Mouse (Mus musculus) midbrain, embryonic 11.5 days (tissue): Measurements from ENCODE around the gene Erbb3. TPM values are rescaled to one million over a fixed set of nuclear protein-coding genes. Genes with fewer than 3 reads are reported as not detected.

Experiments
- ATAC-seq: fragments of 200-750 bp; cut with Nextera tagmentation; 2 replicates; pipeline ENCODE4 v1.8.0; 2017; ENCODE audit warnings: moderate TSS enrichment, moderate library complexity; ENCODE audit not compliant: low FRiP score
- DNase-seq: peaks from one replicate; pipeline ENCODE4 v3.0.0; 2015; ENCODE audit warnings: low spot score; ENCODE audit errors: missing footprints
- H3K27ac ChIP-seq: fragments of 300-500 bp; sonication (generic); 2 replicates; pipeline ENCODE4 v1.5.1; 2014; ENCODE audit warnings: low read depth, low read length
- H3K27me3 ChIP-seq: fragments of 300-500 bp; sonication (generic); 2 replicates; pipeline ENCODE4 v1.6.1; 2014; ENCODE audit warnings: mild to moderate bottlenecking, low read length, moderate library complexity, mixed read lengths; ENCODE audit not compliant: control insufficient read depth, insufficient read depth
- H3K36me3 ChIP-seq: fragments of 300-500 bp; sonication (generic); 2 replicates; pipeline ENCODE4 v1.6.1; 2014; ENCODE audit warnings: mild to moderate bottlenecking, low read length, moderate library complexity, mixed read lengths; ENCODE audit not compliant: control insufficient read depth, insufficient read depth
- H3K4me1 ChIP-seq: fragments of 300-500 bp; sonication (generic); 2 replicates; pipeline ENCODE4 v1.6.1; 2014; ENCODE audit warnings: low read length; ENCODE audit not compliant: control insufficient read depth, insufficient read depth
- H3K4me2 ChIP-seq: fragments of 300-500 bp; sonication (generic); 2 replicates; pipeline ENCODE4 v1.6.1; 2014; ENCODE audit warnings: mild to moderate bottlenecking, moderate library complexity
- H3K4me3 ChIP-seq: fragments of 300-500 bp; sonication (generic); 2 replicates; pipeline ENCODE4 v1.5.1; 2014; ENCODE audit warnings: low read depth, low read length
- H3K9ac ChIP-seq: fragments of 300-500 bp; sonication (generic); 2 replicates; pipeline ENCODE4 v1.6.1; 2014; ENCODE audit warnings: low read length
- H3K9me3 ChIP-seq: fragments of 300-500 bp; sonication (generic); 2 replicates; pipeline ENCODE4 v1.6.1; 2016; ENCODE audit warnings: low read length; ENCODE audit not compliant: control insufficient read depth
- WGBS: fragments of 180-500 bp; shearing (Covaris S2); extraction: QIAGEN DNeasy Blood & Tissue Kit; methylation state at CpG from one replicate; pipeline ENCODE4 v1.1.7; 2014; 5-methylcytosine and 5-hydroxymethylcytosine counted together
- polyA plus RNA-seq: library from polyadenylated mRNA; unstranded; fragments of >200 nt; fragmentation: Nextera tagmentation; extraction: Ambion mirVana; gene quantifications from 2 replicates; pipeline ENCODE4 v1.2.1, GENCODE M21; 2014

The Erbb3 gene
- polyA plus RNA-seq, 1 experiment from 2014 or later = 0.49 TPM

DNA sequence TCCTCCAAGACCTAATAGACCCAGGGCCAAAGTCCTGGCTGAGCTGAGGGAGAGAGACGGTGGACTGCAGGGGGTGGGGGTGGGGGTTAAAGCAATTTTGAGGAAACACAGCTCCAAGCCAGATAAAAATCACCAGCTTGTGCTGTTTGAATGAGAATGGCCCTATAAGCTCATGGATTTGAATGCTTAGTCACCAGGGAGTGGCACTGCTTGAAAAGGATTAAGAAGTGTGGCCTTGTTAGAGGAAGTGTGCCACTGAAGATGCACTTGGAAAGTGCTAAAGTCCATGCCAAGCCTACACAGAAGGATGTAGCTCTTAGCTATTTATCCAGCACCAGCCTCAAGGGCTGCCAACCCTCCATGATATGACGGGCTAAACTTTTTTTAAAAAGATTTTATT is 54.2 kb downstream of the Erbb3 start:
- Histone ChIP-seq H3K4me3 (no peak overlapping the region), H3K36me3 (no peaks in the 10 kb centered on the region), H3K4me2 (no peak overlapping the region), H3K27me3 (no peaks in the 10 kb centered on the region), H3K27ac (no peak overlapping the region), H3K9me3 (no peaks in the 10 kb centered on the region), H3K4me1 (no peaks in the 10 kb centered on the region; the same call in none of the 2 replicates), H3K9ac (no peak overlapping the region)
- ATAC-seq (no peak), DNase-seq (no peak)
- 78% methylated on average over 2 of the region's 2 CpGs for WGBS

DNA sequence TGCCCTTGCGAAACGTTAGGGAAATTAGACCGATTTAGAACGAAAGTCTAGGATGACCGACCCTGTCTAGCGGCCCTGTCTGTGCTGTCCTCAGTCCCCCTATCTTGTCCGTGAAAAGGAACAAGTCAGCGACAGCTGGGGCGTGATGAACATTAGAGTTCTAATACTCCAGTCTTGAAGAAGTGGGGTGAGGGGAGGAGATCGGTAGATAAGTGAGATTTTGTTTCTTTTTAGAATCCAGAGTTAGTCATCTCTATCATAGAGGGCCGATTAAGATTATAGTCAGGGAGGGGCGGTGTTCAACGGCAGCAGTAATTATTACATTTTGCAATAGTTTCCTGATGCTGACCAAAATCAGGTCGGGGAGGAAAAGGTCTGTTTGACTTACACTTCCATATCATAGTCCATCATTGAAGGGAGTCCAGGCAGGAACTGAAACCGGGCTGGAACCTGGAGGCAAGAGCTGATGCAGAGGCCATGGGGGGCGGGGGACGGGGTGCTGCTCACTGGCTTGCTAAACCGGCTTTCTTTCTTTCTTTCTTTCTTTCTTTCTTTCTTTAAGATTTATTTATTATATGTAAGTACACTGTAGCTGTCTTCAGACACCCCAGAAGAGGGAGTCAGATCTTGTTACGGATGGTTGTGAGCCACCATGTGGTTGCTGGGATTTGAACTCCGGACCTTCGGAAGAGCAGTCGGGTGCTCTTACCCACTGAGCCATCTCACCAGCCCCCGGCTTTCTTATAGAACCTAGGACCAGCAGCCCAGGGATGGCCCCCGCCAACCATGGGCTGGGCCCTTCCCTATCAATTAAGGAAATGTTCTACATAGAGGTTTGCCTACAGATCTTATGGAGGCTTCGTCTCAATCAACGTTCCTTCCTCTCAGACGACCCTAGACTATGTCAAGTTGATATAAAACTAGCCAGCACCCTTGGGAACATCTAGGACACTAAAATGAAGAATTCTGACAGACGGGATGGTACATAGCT is 62.8 kb downstream of the Erbb3 start:
- DNase-seq = peak; percentile 87
- H3K4me3 ChIP-seq = peak overlapping the region; percentile 72
- H3K9me3 ChIP-seq = no peaks in the 10 kb centered on the region
- H3K4me2 ChIP-seq = peak overlapping the region; percentile 100
- no peak overlapping the region for H3K27ac ChIP-seq
- 33% methylated on average over 28 of the region's 28 CpGs for WGBS
- H3K4me1 ChIP-seq = 0 out of 2 replicates have a peak, but pooled peaks cover 5% of the 10 kb centered on the region
- peaks cover 21% of the 10 kb centered on the region for H3K27me3 ChIP-seq
- no peaks in the 10 kb centered on the region for H3K36me3 ChIP-seq
- H3K9ac ChIP-seq = peak overlapping the region; percentile 68; the same call in 1 of the 2 replicates
- ATAC-seq = peak; percentile 26; the same call in 1 of the 2 replicates

DNA sequence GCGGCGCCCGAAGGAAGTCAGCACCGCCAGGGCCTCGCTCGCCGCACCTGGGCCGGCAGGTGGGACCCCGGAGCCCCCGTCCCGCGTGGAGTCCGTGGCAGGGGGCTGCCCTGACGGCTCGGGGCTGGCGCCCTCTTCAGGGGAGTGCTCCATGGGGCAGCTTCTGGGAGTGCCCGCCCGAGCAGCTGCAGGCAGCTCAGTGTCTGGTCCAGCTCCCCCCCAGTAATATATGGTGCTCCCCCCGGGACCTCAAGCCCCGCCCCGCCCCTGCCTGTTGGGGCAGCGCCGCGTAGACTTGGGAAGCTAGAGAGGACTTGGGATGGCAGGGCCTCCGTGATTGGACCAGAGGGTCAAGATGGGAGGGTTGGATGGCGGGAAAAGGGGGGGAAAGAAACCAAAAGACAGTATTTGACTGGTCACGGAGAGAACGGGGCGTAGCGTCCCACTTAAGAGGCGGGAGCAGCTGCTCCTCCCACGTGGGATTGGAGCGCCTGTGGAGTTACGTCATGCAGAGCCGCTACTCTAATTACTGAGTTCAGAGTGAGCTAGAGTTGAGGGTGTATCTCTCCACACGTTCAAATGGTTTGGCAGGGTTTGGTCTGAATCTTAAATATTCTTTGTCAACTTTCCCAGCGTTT is 63.7 kb downstream of the Erbb3 start, which contains the start of gene Esyt1:
Gene Esyt1 (minus strand): TSS at position 201 of the 638 bp plus-strand sequence.
- DNase-seq (peak; percentile 98), ATAC-seq (peak; percentile 97)
- Histone ChIP-seq H3K27ac (peak within 1 kb of the TSS; percentile 14; the same call in 1 of the 2 replicates), H3K4me2 (peak within 1 kb of the TSS; percentile 100), H3K27me3 (peaks cover 21% of the 10 kb centered on the region), H3K9ac (peak within 1 kb of the TSS; percentile 68), H3K36me3 (no peaks in the 10 kb centered on the region), H3K4me3 (peak within 1 kb of the TSS; percentile 72), H3K4me1 (0 out of 2 replicates have a peak, but pooled peaks cover 5% of the 10 kb centered on the region), H3K9me3 (no peaks in the 10 kb centered on the region)
- WGBS = under 1% methylated on average over 37 of the region's 37 CpGs

DNA sequence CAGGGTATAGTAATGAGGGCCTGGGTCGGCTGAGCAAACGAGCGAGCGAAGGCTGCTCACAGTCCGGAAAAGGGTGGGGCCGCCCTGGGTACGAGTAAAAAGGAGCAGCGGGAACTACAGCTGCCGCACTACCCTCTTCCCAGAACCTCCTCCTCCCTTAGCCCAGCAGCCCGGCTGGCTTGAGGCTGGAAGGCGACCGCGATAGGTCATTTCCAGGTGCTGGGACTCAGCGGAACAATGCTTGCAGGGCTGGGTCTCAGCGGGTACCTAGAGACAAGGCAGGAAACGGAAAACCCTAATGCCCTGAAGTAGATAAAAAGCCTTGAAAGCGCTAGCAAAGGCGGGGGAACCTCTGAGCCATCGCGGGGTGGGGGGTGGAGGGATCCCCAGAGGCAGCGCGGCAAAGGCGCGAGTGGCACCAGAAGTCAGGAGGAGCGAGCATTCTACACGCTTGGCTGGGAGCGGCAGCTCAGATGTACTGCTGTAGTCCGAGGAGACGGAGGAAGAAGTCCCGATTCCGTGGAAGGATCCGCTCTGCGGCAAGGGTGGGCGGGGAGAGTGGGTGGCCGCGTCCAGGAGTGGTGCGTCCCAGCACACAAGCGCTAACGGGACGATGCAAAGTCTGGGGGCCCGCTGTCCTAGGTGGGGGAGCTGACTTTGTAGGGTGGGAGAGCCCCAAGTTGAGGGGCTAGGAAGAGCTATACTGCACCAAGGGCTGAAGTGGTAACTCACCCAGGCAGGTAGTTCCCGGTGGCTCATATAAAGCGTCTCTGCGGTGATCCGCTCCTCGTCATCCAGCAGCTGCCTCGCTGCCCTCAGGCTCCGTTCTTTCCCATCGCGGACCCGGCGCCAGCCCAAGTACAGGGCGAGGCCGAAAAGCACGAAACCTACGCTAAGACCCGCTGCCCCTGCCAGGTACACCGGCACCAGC is 64.5 kb downstream of the Erbb3 start:
- Histone ChIP-seq H3K9ac (peak overlapping the region; percentile 68), H3K9me3 (no peaks in the 10 kb centered on the region), H3K27ac (peak overlapping the region; percentile 14; the same call in 1 of the 2 replicates), H3K4me1 (0 out of 2 replicates have a peak, but pooled peaks cover 5% of the 10 kb centered on the region), H3K4me2 (peak overlapping the region; percentile 100), H3K27me3 (peaks cover 21% of the 10 kb centered on the region), H3K36me3 (no peaks in the 10 kb centered on the region), H3K4me3 (peak overlapping the region; percentile 72)
- DNase-seq (no peak), ATAC-seq (peak; percentile 14)
- under 1% methylated on average over 58 of the region's 58 CpGs for WGBS

DNA sequence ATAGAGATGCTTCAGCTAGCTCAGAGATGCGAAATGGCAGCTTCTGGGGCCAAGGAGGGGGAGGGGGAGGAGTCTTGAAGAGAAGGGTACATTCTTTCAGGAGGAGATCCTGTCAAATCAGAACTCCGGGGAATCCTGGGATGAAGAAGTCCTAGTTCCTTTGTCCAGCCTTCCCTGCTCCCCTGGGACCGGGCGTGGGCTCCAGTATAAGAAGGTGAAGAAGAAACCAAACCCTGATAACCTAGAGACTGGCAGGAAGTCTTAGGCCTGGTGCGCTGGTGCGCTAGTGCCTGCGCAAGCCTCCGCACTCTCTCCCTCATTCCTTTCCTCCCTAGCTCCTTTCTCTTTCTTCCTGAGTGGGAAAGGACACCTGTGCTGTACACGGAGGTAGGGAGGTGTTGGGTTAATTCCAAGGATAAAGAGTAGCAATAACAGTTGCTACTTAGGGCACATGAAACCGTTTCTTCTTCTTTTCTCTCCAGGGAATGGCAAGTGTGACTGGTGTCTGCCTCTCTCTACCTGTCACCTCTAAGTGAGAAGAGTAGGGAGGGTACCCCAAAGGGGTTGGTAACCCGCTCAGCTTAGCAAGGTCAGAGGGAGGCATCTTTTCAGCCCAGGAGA is 65.2 kb downstream of the Erbb3 start:
- H3K4me2 ChIP-seq = peak overlapping the region; percentile 100
- peaks cover 21% of the 10 kb centered on the region for H3K27me3 ChIP-seq
- no peaks in the 10 kb centered on the region for H3K9me3 ChIP-seq
- no peak overlapping the region for H3K27ac ChIP-seq
- no peaks in the 10 kb centered on the region; the same call in 1 of the 2 replicates for H3K36me3 ChIP-seq
- ATAC-seq = no peak
- DNase-seq = peak; percentile 91
- H3K4me3 ChIP-seq = peak overlapping the region; percentile 72
- H3K4me1 ChIP-seq = 0 out of 2 replicates have a peak, but pooled peaks cover 5% of the 10 kb centered on the region
- peak overlapping the region; percentile 68 for H3K9ac ChIP-seq
- 5% methylated on average over 11 of the region's 11 CpGs for WGBS

DNA sequence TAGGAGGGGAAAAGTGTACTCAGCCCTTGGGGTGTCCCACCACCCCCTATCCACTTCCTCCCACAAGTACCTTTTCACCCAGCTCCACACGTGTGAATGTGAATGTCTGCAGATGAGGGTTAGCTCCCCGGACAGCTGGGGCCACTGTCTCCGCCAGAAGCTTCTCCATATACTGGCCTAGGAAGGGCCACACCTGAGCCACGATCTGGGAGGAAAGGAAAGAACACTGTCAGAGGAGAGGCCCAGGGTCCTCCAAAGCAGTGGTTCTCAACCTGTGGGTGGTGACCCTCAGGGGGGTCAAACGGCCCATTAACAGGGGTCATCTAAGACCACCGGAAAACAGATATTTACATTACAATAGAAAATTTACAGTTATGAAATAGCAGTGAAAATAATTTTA is 67.1 kb downstream of the Erbb3 start:
- DNase-seq (no peak), ATAC-seq (no peak)
- no peaks in the 10 kb centered on the region; the same call in 1 of the 2 replicates for H3K36me3 ChIP-seq
- WGBS = 82% methylated on average over 6 of the region's 6 CpGs
- H3K4me3 ChIP-seq = no peak overlapping the region
- H3K9ac ChIP-seq = no peak overlapping the region
- H3K27me3 ChIP-seq = peaks cover 23% of the 10 kb centered on the region
- H3K9me3 ChIP-seq = no peaks in the 10 kb centered on the region
- 0 out of 2 replicates have a peak, but pooled peaks cover 5% of the 10 kb centered on the region for H3K4me1 ChIP-seq
- H3K27ac ChIP-seq = no peak overlapping the region
- no peak overlapping the region for H3K4me2 ChIP-seq

DNA sequence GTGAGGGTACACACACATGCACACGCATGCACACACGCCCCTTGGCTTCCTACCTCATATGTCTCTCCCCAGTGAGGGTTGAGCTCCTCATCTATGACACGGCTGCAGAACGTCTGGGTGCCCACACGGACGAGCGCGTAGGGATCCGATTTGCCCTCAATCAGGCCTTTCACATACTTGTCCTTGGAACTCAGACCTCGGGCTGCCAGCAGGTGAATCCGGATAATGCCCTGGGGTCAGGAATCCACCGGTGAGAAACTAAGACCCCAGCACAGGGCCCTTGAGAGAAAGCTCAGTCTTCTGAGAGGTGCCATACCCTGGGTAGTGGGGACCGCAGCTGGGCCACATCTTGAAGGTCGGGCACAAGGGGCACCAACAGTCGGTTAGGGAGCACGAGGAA is 68.9 kb downstream of the Erbb3 start:
- H3K27me3 ChIP-seq = peaks cover 39% of the 10 kb centered on the region
- H3K27ac ChIP-seq = no peak overlapping the region
- H3K36me3 ChIP-seq = no peaks in the 10 kb centered on the region; the same call in 1 of the 2 replicates
- H3K9ac ChIP-seq = no peak overlapping the region
- H3K9me3 ChIP-seq = no peaks in the 10 kb centered on the region
- no peak for DNase-seq
- 0 out of 2 replicates have a peak, but pooled peaks cover 5% of the 10 kb centered on the region for H3K4me1 ChIP-seq
- no peak overlapping the region for H3K4me3 ChIP-seq
- H3K4me2 ChIP-seq = no peak overlapping the region
- ATAC-seq = no peak
- WGBS = 85% methylated on average over 16 of the region's 16 CpGs

DNA sequence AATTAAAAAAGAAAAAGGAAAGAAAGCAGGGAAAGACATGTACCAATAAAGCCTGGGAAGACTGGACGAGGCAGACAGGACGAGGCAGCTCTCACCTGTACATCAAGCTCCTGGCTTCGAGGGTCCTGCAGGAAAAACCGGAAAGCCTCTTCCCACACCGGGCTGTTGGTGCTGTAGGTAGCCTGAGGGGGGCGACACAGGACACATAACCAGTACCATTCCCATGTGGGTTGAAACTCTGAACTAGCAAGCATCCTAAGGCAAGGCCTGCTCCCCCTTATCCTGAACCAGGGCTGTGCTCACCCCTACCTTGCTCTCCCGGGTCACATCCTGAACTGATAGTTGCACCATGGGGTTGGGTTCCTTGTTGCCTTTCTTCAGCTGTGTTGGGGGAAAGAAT is 70.6 kb downstream of the Erbb3 start:
- no peaks in the 10 kb centered on the region for H3K9me3 ChIP-seq
- no peak for ATAC-seq
- H3K27ac ChIP-seq = no peak overlapping the region
- DNase-seq = no peak
- 70% methylated on average over 7 of the region's 7 CpGs for WGBS
- no peak overlapping the region for H3K4me3 ChIP-seq
- H3K9ac ChIP-seq = no peak overlapping the region
- no peak overlapping the region for H3K4me2 ChIP-seq
- no peaks in the 10 kb centered on the region; the same call in 1 of the 2 replicates for H3K36me3 ChIP-seq
- H3K4me1 ChIP-seq = no peaks in the 10 kb centered on the region
- H3K27me3 ChIP-seq = peaks cover 30% of the 10 kb centered on the region
